Mouse (Mus musculus): Measurements from ENCODE around the gene Tlnrd1.

GRCm38 (mm10) chr7:83883276-83884020, 657 bp downstream of the Tlnrd1 start:
- TF ChIP-seq CTCF (IDR thresholded peaks at IDR 0.05; ENCODE audit: borderline replicate concordance, control insufficient read depth, extremely low read depth, insufficient read depth, low read length, poor library complexity), result no peak
- TF ChIP-seq POLR2A (IDR thresholded peaks at IDR 0.05; ENCODE audit: control insufficient read depth, extremely low read depth, insufficient read depth, low read length, poor library complexity), result no peak
